Mouse (Mus musculus) MEL-GATA-1-ER (cell line): Measurements from ENCODE around the gene Rpl23.

Experiments
- DNase-seq: peaks from one replicate; pipeline ENCODE4 v3.0.0-alpha.2; 2012; ENCODE audit warnings: low read depth; ENCODE audit errors: extremely low read depth

Rpl23 gene

GRCm38 (mm10) chr11:97813746-97814515 lies 31.7 kb upstream of the Rpl23 start:
- DNase-seq, result no peak

GRCm38 (mm10) chr11:97813085-97813484 lies 30.8 kb upstream of the Rpl23 start:
- DNase-seq, result no peak

GRCm38 (mm10) chr11:97812491-97812921 lies 30.3 kb upstream of the Rpl23 start:
- no peak for DNase-seq

DNA sequence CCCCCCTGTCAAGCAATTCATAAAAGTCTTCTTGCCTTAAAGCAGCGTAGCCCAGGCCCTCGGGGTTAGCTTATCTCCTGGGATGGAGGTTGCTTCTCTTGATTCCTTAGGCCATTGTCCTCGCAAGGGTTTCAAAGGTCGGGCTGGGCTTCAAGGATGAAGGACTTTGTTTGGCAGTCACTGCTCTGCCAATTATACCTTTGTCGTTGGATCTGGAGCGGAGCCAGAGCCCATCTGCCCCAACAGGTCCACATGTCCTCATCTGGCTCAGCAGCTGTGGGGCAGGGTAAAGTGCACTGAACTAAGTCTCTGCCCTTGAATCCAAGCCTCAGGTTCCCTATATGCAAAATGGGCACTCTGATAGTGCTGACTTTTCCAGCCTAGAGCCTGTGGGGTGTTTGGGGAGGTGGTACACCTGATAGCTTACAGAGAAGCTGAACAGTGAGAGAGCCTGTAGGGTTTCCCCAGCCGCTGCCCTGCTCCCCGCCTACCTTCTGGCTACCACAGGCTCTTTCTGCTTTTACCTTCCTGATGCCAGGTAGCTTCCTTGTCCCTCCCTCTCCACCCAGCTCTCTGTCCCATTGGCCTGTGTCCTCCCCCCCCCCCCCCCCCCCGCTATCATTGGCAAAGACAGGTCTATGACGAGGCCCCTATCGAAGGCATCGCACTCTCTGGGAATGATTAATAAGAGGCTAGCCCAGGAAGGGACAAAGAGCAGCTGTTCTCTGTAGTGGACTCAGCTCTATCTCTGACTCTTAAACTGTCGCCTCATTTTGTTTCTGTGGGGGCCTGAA lies 29.5 kb upstream of the Rpl23 start:
- DNase-seq, result no peak

GRCm38 (mm10) chr11:97810970-97811369 lies 28.7 kb upstream of the Rpl23 start:
- no peak for DNase-seq

DNA sequence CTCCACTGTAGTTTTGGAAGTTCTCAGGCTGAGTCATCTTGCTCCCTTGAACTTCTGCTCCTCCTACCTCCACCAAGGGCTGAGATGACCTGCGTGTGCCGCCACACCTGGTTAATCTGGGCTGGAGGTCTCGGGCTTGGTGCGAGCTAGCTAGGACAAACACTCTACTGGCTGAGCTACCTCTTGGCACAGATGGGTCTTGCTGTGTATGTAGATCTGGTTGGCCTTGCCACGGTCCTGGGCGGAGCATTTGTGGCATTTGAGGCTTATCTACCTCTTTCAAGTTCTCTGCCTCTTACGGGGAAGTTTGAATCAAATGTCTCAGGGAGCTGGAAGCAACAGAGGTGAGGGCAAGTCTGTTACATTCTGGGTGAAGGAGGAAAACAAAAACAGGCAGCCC lies 28.1 kb upstream of the Rpl23 start:
- no peak for DNase-seq

GRCm38 (mm10) chr11:97809235-97810121 lies 27.2 kb upstream of the Rpl23 start:
- no peak for DNase-seq

GRCm38 (mm10) chr11:97808621-97809234 lies 26.5 kb upstream of the Rpl23 start:
- DNase-seq, result no peak

- DNase-seq, result no peak
Observed at GRCm38 (mm10) chr11:97808093-97808492, 25.9 kb upstream of the Rpl23 start.

GRCm38 (mm10) chr11:97807626-97808025 lies 25.4 kb upstream of the Rpl23 start:
- no peak for DNase-seq

GRCm38 (mm10) chr11:97806613-97806964 lies 24.4 kb upstream of the Rpl23 start:
- no peak for DNase-seq

DNA sequence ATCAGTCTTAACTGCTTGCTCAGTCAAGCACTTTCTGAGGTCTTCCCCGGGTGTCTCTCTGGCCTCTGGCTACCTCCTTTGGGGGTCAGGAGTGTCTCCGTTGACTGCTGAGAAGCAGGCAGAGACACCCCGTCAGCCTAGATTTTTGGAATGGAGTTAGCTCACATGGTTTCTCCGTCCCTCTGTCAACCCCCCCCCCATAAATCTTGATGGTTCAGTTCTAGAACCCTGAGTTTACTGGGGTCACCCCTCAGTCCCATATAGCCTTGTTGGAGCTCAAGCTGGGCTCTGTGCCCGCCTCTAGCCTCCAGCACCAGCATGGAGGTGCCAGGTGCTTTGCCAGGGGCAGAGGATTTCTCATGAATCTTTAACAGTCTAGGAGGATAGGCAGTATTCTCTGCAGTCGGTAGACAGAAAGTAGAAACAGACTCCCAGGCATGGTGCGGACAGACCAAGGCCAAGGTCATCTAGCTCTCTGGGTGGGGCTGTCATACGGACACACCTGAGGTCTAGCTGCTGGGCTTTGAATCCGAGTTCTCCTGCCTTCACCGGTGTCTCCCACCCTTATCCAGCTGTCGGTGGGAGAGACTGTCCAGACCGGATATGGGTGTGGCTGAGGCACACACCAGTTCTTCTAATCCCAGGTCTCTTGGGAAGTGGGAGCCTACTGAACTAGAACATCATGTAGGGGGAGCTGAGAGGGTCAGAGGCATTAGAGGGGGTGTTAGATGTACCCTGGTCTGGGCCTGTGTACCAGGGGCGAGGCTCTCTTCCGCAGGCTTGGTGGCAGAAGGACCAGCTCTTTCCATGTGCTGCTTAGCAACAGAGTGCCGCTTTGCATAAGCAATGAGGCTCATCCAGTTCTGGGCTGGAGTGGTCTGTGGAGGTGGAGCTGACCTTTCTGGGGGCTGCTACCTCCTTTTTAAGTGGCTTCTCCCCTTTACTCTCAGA lies 23.7 kb upstream of the Rpl23 start:
- no peak for DNase-seq

- no peak for DNase-seq
Observed at GRCm38 (mm10) chr11:97804841-97805661, 22.8 kb upstream of the Rpl23 start.

DNA sequence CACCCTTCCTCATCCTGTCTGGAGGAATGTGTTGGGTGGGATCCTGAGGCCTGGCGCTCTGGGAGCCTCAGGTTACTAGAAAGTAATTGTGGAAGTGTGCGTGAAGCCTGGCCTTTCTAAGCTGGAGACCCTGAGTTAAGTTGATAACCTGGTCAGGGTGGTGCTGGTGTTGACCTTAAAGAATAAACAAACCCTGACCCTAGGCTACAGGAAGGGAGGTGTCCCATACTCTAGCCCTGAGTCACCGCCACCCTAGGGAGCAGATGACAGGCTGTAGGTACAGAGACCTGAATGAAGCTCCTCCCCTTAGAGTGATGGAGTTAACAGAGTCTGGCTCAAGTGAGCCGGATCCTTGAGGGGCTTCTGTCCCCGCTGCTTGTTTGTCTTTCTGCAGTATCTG lies 21.6 kb upstream of the Rpl23 start:
- DNase-seq, result no peak

- DNase-seq, result no peak
Observed at GRCm38 (mm10) chr11:97802495-97802894, 20.3 kb upstream of the Rpl23 start.

DNA sequence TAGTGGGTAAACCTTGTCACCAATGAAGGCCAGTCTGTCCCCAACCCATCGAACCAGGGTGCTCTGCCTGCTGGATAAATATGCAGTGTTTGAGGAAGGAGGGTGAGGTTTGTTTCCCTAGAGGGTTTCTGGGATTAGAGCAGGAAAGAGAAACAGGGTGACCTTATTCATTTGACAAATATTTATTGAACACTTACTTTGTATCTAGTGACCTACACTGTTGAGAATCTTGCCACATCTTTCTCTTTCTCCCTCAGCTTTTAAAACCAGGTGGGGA lies 19.9 kb upstream of the Rpl23 start:
- DNase-seq, result no peak

DNA sequence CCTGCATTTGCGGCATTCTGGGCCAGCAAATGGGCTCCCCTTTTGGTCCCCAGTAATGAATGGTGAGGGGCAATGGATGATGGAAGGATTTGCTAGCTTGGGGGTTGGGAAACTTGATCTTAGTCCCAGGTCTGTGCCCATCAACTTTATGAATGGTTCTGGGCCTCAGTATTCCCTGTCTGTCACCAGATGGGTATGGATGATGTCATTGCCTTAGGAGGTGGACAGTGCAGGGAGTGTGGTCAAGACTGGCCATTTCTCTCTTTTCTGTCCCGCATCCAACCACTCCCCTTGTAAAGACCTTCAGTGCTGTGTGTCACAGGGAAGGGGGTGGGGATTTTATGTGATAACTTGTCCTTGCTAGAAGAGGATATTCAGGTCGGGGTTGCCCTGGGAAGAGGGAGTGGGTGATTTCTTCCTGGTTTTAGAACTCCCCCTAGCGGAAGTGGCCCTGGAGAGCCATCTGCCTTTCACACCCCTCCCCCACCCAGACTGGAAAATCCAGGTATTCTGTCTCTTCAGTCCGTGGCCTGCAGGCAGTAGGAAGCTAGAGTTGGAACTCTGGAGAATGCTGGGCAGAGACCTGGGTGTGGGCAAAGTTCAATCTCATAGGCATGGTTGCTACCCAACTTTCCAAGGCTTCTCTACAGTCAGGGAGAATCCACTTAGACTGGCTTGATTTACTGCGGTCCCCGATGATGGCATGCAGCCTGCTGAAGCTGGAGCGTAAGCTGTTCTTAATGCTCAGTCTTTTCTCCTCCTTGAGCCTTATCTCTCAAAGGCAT lies 19.4 kb upstream of the Rpl23 start:
- no peak for DNase-seq

DNA sequence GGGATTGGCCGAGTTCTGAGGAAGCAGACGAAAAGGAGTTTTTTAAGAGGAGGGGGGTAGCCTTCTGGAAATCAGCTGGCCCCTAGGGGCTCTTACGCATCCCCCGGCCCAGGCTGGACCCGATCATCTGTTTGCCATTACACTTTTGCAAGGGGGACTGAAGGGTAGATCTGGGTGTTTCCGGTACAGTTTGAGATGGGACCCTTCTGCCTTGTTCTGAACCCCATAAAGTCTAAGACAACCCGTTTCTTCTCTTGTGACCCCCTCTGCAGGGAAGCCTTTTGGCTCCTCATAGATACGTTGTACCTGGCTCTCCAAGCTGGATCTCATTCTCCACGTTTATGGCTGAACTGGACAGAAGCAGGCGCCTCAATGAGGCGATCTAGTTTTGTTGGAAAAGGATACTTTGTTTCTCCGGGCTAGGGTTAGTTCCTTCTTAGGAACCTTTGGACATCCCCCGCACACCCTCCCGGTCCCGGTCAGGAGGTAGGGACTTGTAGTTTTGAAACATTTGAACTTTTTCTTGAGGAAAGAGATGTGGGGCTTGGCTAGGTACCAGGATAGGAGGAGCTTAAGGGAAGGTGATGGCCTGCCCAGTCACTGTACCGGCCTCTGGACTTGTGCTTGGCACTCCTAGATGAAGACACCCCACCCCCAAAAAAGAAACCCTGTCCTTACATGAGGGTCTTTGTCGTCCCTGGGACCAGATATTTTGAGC lies 18.6 kb upstream of the Rpl23 start:
- no peak for DNase-seq
